Comparison of ENCODE assay signal across 8 mouse cellular contexts in the genomic region with DNA sequence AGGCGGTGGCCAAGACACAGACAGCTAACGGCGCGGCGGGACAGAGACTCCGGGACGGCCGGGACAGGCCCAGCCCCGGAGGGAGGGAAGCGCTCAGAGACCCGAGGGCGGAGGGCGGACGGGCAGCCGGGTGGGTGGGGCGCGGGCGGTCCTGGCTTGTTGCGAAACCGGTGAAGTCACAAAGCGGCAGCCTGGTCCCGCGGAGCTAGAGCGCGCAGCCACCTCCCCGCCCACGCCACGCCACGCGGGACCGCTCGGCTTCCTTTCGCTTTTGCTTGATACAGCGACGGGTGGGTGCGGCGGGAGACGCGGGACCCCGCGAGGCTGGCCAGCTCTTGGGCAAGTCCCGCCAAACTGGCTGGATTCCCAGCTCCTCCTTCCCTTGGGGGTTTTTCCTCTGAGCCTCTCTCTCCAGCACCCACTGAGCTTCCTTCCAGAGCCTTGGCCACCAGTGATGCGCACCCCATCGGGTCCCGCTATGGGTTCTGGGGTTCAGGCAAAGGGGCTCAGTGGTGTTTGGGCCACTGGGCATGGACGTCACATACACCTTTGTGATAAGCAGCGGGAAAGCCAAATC. TPM values are rescaled to one million over a fixed set of nuclear protein-coding genes. Genes with fewer than 3 reads are reported as not detected.
DNase-seq lines count a peak whose midpoint lies in the region; ATAC-seq and TF ChIP-seq lines count a peak whose summit lies in the region.

No protein-coding gene starts in this region.

- H3K9ac ChIP-seq in CH12.LX (ENCODE audit: insufficient read depth, low read depth): peak overlapping the region; percentile 17; the same call in 1 of the 2 replicates
- H3K9ac ChIP-seq in hindbrain, embryonic 13.5 days: peak overlapping the region; percentile 71

- no peaks in the 10 kb centered on the region for H3K79me2 ChIP-seq in CH12.LX (replicated peaks; ENCODE audit: control insufficient read depth, extremely low read depth, insufficient read depth, poor library complexity, severe bottlenecking)

- WGBS in hindbrain, embryonic 13.5 days: 4% methylated on average over 44 of the region's 47 CpGs

- H3K27ac ChIP-seq in CH12.LX (ENCODE audit: insufficient read depth, low read depth): no peak overlapping the region
- H3K27ac ChIP-seq in bone marrow macrophage, adult 2 months (ENCODE audit: insufficient read depth, low read depth, low read length): peak overlapping the region; percentile 20
- H3K27ac ChIP-seq in hindbrain, embryonic 13.5 days: no peak overlapping the region

- dilution Hi-C loops in CH12.LX (cut with MboI; ENCODE audit: extremely low pct_ligation_motif_present, extremely low pct_unique_long_range_greater_than_20kb, low sequenced_read_pairs): no loop called here

- peaks cover 2% of the 10 kb centered on the region for H3K9me3 ChIP-seq in CH12.LX (replicated peaks; ENCODE audit: low read length)
- H3K9me3 ChIP-seq in hindbrain, embryonic 13.5 days: no peaks in the 10 kb centered on the region

- peak; percentile 81 for ATAC-seq in hindbrain, embryonic 13.5 days (ENCODE audit: low FRiP score)

- H3K4me3 ChIP-seq in CH12.LX (replicated peaks in 1 of 3; ENCODE audit: low read depth in 2 of 3, low read length in 2 of 3, poor library complexity in 1 of 3): peak overlapping the region; percentile 20 to 49 (median 33)
- peak overlapping the region; percentile 78 for H3K4me3 ChIP-seq in bone marrow macrophage, adult 2 months (ENCODE audit: insufficient read depth, low read length)
- H3K4me3 ChIP-seq in hindbrain, embryonic 13.5 days: peak overlapping the region; percentile 50

- no peak for TF ChIP-seq CTCF in CH12.LX (conservative IDR thresholded peaks at IDR 0.05 in 1 of 2, IDR thresholded peaks at IDR 0.05 in 1 of 2; ENCODE audit: low read depth in 2 of 2, low read length in 2 of 2)
- no peak for TF ChIP-seq CTCF in bone marrow macrophage, adult 2 months (IDR thresholded peaks at IDR 0.05; ENCODE audit: low read depth, low read length)

- TF ChIP-seq POLR2A in CH12.LX (IDR thresholded peaks at IDR 0.05; ENCODE audit: low read depth, low read length): no peak
- no peak for TF ChIP-seq POLR2A in bone marrow macrophage, adult 2 months (IDR thresholded peaks at IDR 0.05; ENCODE audit: borderline replicate concordance, low read depth, low read length)

- no peak for DNase-seq in CH12.LX (ENCODE audit: extremely low read depth)
- DNase-seq in frontal cortex, postnatal 36 days (ENCODE audit: low spot score in 2 of 2): peak; percentile 43 to 44
- peak; percentile 40 to 42 for DNase-seq in layer of hippocampus, postnatal 25 days (ENCODE audit: extremely low spot score in 1 of 2, low spot score in 1 of 2)
- peak; percentile 80 for DNase-seq in lung, postnatal 25 days (ENCODE audit: low spot score)
- peak; percentile 74 for DNase-seq in ovary, postnatal 36 days (ENCODE audit: low spot score)
- peak; percentile 60 to 63 for DNase-seq in thymus, postnatal 36 days

- H3K4me1 ChIP-seq in CH12.LX (ENCODE audit: control insufficient read depth in 1 of 2, insufficient read depth in 2 of 2): peaks cover 0 to 3% of the 10 kb centered on the region in 2 experiments; a peak in 1 of 4 replicates
- H3K4me1 ChIP-seq in bone marrow macrophage, adult 2 months (ENCODE audit: control insufficient read depth, insufficient read depth, low read length): peaks cover 22% of the 10 kb centered on the region
- H3K4me1 ChIP-seq in hindbrain, embryonic 13.5 days (replicated peaks): peaks cover 12% of the 10 kb centered on the region

- in situ Hi-C loops in CH12.LX (cut with MboI; ENCODE audit: low pct_ligation_motif_present, low pct_unique_long_range_greater_than_20kb, low sequenced_read_pairs): loop anchor here (25.0 kb wide), 1 partner anchor 230 kb away; no protein-coding TSS in a partner anchor

- TF ChIP-seq EP300 in CH12.LX (IDR thresholded peaks at IDR 0.05; ENCODE audit: low read length): no peak

- no peaks in the 10 kb centered on the region for H3K27me3 ChIP-seq in CH12.LX (replicated peaks)
- H3K27me3 ChIP-seq in hindbrain, embryonic 13.5 days: peaks cover 34% of the 10 kb centered on the region

- no peak for TF ChIP-seq RAD21 in CH12.LX (IDR thresholded peaks at IDR 0.05; ENCODE audit: low read depth, low read length)

- H3K36me3 ChIP-seq in CH12.LX (replicated peaks in 1 of 2; ENCODE audit: control insufficient read depth in 1 of 2, insufficient read depth in 1 of 2, low read length in 1 of 2): no peaks in the 10 kb centered on the region
- no peaks in the 10 kb centered on the region for H3K36me3 ChIP-seq in hindbrain, embryonic 13.5 days

- peak overlapping the region; percentile 65 for H3K4me2 ChIP-seq in CH12.LX (ENCODE audit: insufficient read depth, low read depth, poor library complexity, severe bottlenecking)
- H3K4me2 ChIP-seq in hindbrain, embryonic 13.5 days: peak overlapping the region; percentile 75

TF ChIP-seq in CH12.LX, 34 proteins besides CTCF, POLR2A, EP300 and RAD21:
- no peak for TF ChIP-seq POLR2AphosphoS2 (IDR thresholded peaks at IDR 0.05; ENCODE audit: low read depth, low read length)
- no peak for TF ChIP-seq NELFE (IDR thresholded peaks at IDR 0.05; ENCODE audit: low read depth, low read length)
- no peak for TF ChIP-seq RCOR1 (conservative IDR thresholded peaks at IDR 0.05; ENCODE audit: low read depth, low read length)
- no peak for TF ChIP-seq ZKSCAN1 (IDR thresholded peaks at IDR 0.05; ENCODE audit: borderline replicate concordance, low read depth, low read length)
- no peak for TF ChIP-seq TBP (conservative IDR thresholded peaks at IDR 0.05; ENCODE audit: low read depth, low read length)
- TF ChIP-seq HCFC1 (IDR thresholded peaks at IDR 0.05; ENCODE audit: low read depth, low read length): no peak
- no peak for TF ChIP-seq NRF1 (IDR thresholded peaks at IDR 0.05; ENCODE audit: low read depth, low read length)
- TF ChIP-seq MAZ (IDR thresholded peaks at IDR 0.05; ENCODE audit: low read depth, low read length): no peak
- TF ChIP-seq UBTF (IDR thresholded peaks at IDR 0.05; ENCODE audit: low read depth, low read length): no peak

RNA-seq across cellular contexts. Expression of a gene that starts 21.8 kb away (rescaled TPM):
- total RNA-seq in CH12.LX (2012; rRNA removed) (0.04 TPM in 2 replicates), CH12.LX (2014; rRNA removed) (not detected in 2 replicates)
- not detected in 2 replicates for polyA plus RNA-seq in CH12.LX (2012; ENCODE audit: insufficient read length, low read depth)
- polyA plus RNA-seq in bone marrow macrophage, adult 2 months (2012; ENCODE audit: insufficient read depth, insufficient read length, missing spikeins): 76.0 and 77.0 TPM in 2 replicates
- polyA plus RNA-seq in hindbrain, embryonic 13.5 days (2015; fragmentation: Nextera tagmentation; extraction: Ambion mirVana): 0.41 and 0.55 TPM in 2 replicates
- total RNA-seq in layer of hippocampus, postnatal 25 days (2021): 1 to 10 TPM; 1.1 to 1.5 TPM

RNA-seq across cellular contexts. Expression of a gene that starts 21.9 kb away (rescaled TPM):
- total RNA-seq in CH12.LX (2012; rRNA removed) (18.0 and 18.7 TPM in 2 replicates), CH12.LX (2014; rRNA removed) (12.2 and 13.2 TPM in 2 replicates)
- 34.7 and 38.2 TPM in 2 replicates for polyA plus RNA-seq in CH12.LX (2012; ENCODE audit: insufficient read length, low read depth)
- polyA plus RNA-seq in bone marrow macrophage, adult 2 months (2012; ENCODE audit: insufficient read depth, insufficient read length, missing spikeins): 22.9 and 26.8 TPM in 2 replicates
- polyA plus RNA-seq in hindbrain, embryonic 13.5 days (2015; fragmentation: Nextera tagmentation; extraction: Ambion mirVana): 13.8 and 15.9 TPM in 2 replicates
- 10 to 100 TPM; 73.6 to 82.2 TPM for total RNA-seq in layer of hippocampus, postnatal 25 days (2021)

Comparison
In these comparisons a context has a peak if more than half of its experiments do, and no peak if none do; other contexts are left out.
1. RNA of a gene that starts 21.8 kb away (polyA plus RNA-seq): 76.0 to 77.0 TPM in bone marrow macrophage, adult 2 months; 0.41 to 0.55 TPM in hindbrain, embryonic 13.5 days and not detected in CH12.LX; every median in the first group is over 10 times any median in the second.
2. Peak in every context shown above with its lines, with median percentiles within 50 percentile points of each other: H3K4me3 ChIP-seq.